Mouse (Mus musculus) small intestine, adult 2 months (tissue): ENCODE measurements around the gene Elmo2. TPM values are rescaled to one million over a fixed set of nuclear protein-coding genes. Genes with fewer than 3 reads are reported as not detected.

ENCODE experiments used
- H3K27ac ChIP-seq: fragments of 200-500 bp; 2 replicates; pipeline ENCODE4 v1.5.1; 2012; ENCODE audit warnings: low read depth, low read length, control low read depth, inconsistent platforms; ENCODE audit not compliant: insufficient read depth
- H3K27me3 ChIP-seq: fragments of 200-500 bp; 2 replicates; pipeline ENCODE4 v1.6.1; 2012; ENCODE audit warnings: mild to moderate bottlenecking, moderate library complexity, low read length, inconsistent platforms; ENCODE audit not compliant: control insufficient read depth, insufficient read depth
- H3K36me3 ChIP-seq: fragments of 200-500 bp; 2 replicates; pipeline ENCODE4 v1.6.1; 2012; ENCODE audit warnings: mild to moderate bottlenecking, low read length, control low read depth, inconsistent platforms; ENCODE audit not compliant: control insufficient read depth, insufficient read depth
- H3K4me1 ChIP-seq: fragments of 200-500 bp; 2 replicates; pipeline ENCODE4 v1.6.1; 2012; ENCODE audit warnings: low read length, inconsistent platforms, mixed read lengths; ENCODE audit not compliant: control insufficient read depth, insufficient read depth, insufficient read length
- H3K4me3 ChIP-seq: fragments of 200-500 bp; 2 replicates; pipeline ENCODE4 v1.5.1; 2012; ENCODE audit warnings: low read depth, mild to moderate bottlenecking, control low read depth, inconsistent platforms, low read length, moderate library complexity
- CTCF ChIP-seq: fragments of 200-500 bp; IDR thresholded peaks from 2 replicates; pipeline ENCODE4 v1.5.1; 2012; ENCODE audit warnings: low read depth, mild to moderate bottlenecking, control low read depth, inconsistent platforms, low read length, moderate library complexity, mixed read lengths; ENCODE audit not compliant: insufficient replicate concordance, insufficient read length; ENCODE audit errors: extremely low read depth
- POLR2A ChIP-seq: fragments of 200-500 bp; IDR thresholded peaks from 2 replicates; pipeline ENCODE4 v1.6.1; 2012; ENCODE audit warnings: low read depth, mild to moderate bottlenecking, control low read depth, inconsistent platforms, low read length, moderate library complexity
- WGBS: fragments of 180-500 bp; shearing (Covaris S2); methylation state at CpG from one replicate; pipeline ENCODE4 v1.1.7; 2018; 5-methylcytosine and 5-hydroxymethylcytosine counted together
- polyA plus RNA-seq: library from polyadenylated mRNA; depleted of rRNA; stranded (reverse); fragments of >200 nt; gene quantifications from 2 replicates; pipeline ENCODE4 v1.2.3, GENCODE M21; 2012

Elmo2 gene
- polyA plus RNA-seq, 1 experiment = 66.1 TPM

DNA sequence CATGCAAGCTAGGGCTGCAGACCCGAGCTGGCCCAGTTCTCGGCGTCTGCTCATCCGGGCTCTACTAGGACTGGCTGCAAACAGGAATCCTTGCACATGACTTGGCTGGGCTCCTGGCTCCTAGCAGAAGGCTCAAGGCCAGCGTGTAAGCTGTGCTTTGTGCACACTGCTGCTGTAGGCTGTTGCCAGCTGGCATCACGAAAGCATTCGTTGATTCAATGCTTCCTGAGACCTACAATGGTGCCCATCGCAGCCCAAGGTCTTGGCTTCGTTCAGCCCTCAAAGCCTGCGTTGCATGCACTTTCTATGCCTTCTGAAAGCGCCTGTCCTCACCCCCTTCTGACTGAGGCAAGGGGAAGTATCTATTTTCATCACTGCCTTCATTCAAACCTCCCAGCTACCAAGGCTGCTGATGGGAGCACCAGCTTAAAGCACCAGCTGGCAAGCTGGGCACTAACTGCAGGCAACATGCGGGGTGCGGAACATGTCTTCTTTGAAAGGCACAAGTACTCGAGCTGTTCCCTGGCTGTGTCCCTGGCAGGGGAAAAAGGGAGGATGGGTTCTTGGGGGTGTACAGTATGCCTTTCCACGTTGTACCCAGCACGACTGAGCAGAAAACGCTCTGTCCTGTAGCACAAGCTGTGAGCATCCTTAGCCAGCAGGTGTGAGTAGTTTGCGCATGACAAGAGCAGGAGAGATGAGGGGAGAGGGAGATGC lies 37.8 kb downstream of the Elmo2 start:
- Histone ChIP-seq H3K4me3 (no peak overlapping the region), H3K27me3 (no peaks in the 10 kb centered on the region), H3K4me1 (peaks cover 26% of the 10 kb centered on the region), H3K36me3 (peaks cover 20% of the 10 kb centered on the region), H3K27ac (peak overlapping the region; percentile 42; the same call in 1 of the 2 replicates)
- WGBS = 45% methylated on average over 18 of the region's 18 CpGs
- TF ChIP-seq CTCF = no peak
- TF ChIP-seq POLR2A = no peak

DNA sequence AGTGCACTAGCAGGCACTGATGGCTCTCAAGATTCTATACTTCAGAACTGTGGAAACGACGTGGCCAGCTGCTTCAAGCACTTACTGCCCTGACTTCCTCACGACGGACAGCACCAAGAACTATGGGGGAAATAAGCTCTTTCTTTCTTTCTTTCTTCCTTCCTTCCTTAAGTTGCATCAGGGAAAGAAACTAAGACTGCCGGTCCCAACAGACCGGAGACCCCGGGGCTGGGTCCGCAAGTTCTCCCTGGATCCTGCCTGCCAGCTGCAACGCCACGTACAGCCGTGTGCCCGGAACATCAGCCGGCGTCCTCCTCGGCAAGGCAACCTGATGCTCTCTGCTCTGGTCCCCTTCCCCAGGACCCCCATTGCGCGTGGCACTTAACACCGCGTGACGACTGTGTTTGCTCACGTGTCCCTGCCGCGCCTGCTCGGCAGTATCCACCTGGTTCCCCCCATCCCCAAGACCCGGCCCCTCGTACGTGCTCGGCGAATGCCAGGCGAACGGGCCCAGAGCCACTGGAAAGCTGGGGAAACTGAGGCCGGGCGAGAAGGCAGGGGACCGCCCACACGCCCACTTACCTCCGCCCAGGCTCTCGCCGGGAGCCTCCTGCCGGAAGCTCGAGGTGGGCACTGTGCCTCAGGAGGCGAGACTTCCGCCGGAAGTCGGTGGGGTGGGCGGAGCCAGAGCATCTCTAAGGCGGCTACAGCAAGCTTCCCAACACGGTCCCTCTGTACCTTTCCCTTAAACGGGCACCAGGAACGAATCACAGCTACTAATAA lies 38.9 kb downstream of the Elmo2 start, which contains the start of gene Slc35c2:
Slc35c2 (minus strand) TSS at position 668 of the 783 bp plus-strand sequence.
- 1% methylated on average over 49 of the region's 49 CpGs for WGBS
- Histone ChIP-seq H3K4me3 (peak within 1 kb of the TSS; percentile 93), H3K4me1 (peaks cover 37% of the 10 kb centered on the region), H3K27me3 (no peaks in the 10 kb centered on the region), H3K27ac (peak within 1 kb of the TSS; percentile 98), H3K36me3 (peaks cover 26% of the 10 kb centered on the region)
- TF ChIP-seq CTCF (no peak), POLR2A (peak; percentile 77)

DNA sequence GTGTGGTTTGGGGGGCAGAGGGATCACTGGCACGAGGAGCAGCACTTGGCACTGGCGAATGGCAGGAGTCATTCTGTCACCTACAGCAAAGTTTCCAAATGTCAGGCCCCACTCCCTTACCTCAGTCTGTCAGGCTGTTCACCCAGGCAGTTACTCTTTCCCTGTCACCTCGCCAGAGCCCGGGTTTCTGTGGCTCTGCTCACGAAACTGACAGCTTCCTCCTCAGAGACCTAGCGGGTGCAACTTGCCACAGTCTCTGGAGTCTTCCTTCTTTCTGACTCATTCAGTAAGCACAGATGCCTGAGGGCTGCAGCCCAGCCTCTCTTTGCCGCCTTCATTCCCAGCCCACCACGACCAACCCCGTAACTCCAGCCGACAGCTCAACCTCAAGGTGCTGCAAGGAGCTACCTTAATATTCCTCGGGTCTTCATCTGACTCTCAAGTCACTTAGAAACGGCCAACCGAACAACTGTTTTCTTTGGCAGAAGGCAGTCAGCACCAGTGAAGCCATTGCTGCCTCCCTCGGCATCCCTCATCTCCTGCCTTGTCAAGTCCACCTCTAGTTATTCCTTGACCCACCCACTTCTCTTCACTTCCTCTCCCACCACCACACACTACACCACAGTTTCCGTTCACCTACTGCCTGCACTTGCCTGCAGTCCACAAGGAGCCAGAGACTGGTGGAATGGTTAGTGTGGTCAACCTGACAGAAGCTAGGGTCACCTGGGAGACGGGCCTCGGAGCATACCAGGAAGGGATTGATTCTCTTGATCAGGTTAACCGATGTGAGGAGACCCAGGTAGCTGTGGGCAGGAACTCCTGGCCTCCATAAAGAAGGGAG lies 39.7 kb downstream of the Elmo2 start:
- TF ChIP-seq POLR2A (no peak), CTCF (no peak)

DNA sequence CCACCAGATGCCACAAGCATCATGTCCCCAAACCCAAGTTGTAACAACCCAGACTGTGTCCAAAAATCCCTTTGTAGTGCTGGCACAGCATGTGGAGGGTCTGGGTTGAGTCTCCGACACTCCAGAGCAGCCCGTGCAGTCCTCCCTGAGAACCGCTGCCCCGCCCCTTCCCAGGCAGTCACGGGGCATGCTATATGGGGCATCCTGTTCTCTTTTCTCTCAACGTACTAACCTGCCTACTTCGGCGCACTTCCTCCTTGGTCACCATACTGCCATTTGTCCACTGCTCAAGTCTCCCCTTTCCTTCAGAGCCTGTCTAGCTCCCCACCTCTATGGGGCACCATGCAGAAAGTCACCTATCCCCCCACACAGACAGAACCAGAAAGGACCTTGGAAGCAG lies 40.7 kb downstream of the Elmo2 start:
- 64% methylated on average over 8 of the region's 8 CpGs for WGBS
- Histone ChIP-seq H3K27ac (peak overlapping the region; percentile 98), H3K4me3 (peak overlapping the region; percentile 93), H3K36me3 (peaks cover 29% of the 10 kb centered on the region), H3K27me3 (no peaks in the 10 kb centered on the region), H3K4me1 (peaks cover 43% of the 10 kb centered on the region)
- TF ChIP-seq POLR2A (no peak), CTCF (no peak)

More for the DNA sequence above, 39.7 kb downstream of the Elmo2 start:
- WGBS = 42% methylated on average over 18 of the region's 18 CpGs
- Histone ChIP-seq H3K27me3 (no peaks in the 10 kb centered on the region), H3K27ac (peak overlapping the region; percentile 98), H3K4me1 (peaks cover 43% of the 10 kb centered on the region), H3K36me3 (peaks cover 23% of the 10 kb centered on the region), H3K4me3 (peak overlapping the region; percentile 93)

DNA sequence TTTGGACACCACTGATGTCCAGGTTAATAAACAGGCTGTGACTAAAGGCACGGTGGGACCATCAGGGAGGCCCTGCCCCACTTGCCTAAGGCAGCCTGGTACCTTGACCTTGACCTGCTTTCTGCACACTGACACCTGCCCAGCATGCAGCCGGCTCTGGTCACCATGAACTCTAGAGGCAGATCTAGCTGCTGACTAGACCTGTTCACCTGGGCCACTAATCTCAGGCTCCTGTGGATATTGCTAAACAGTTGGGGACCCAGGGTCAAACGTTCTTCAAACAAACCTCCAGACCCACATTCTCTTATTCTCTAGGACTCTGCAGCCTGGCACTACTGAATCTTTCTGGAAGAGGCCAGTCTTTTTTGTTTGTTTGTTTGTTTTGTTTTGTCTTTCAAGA lies 41.2 kb downstream of the Elmo2 start:
- 39% methylated on average over 3 of the region's 3 CpGs for WGBS
- Histone ChIP-seq H3K4me1 (peaks cover 43% of the 10 kb centered on the region), H3K27ac (peak overlapping the region; percentile 98), H3K27me3 (no peaks in the 10 kb centered on the region), H3K36me3 (peaks cover 30% of the 10 kb centered on the region), H3K4me3 (no peak overlapping the region)
- TF ChIP-seq POLR2A = no peak
- TF ChIP-seq CTCF = no peak

DNA sequence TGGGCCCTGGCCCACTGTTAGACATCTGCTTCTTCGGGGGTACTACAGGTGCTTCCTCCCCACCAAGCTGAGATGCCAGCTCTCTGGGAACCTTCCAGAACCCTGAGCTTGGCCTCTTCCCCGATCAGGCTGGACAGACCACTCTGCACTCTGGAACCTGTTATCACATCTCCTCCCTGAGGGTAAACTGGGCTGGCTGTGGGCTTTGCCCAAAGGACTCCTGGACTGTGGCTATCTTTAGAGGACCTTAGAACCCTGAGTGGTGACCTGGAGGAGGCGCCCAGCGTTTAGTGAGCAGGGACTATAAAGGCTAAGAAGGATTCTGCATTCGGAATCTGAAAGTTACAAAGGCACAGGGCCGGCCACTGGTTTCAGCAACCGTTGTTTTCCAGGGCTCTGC lies 41.9 kb downstream of the Elmo2 start:
- Histone ChIP-seq H3K27ac (peak overlapping the region; percentile 98), H3K36me3 (peaks cover 32% of the 10 kb centered on the region), H3K4me1 (peaks cover 43% of the 10 kb centered on the region), H3K4me3 (peak overlapping the region; percentile 21; the same call in 1 of the 2 replicates), H3K27me3 (no peaks in the 10 kb centered on the region)
- TF ChIP-seq CTCF (no peak), POLR2A (peak; percentile 45; the same call in 1 of the 2 replicates)
- WGBS = 47% methylated on average over 7 of the region's 7 CpGs
